Mouse (Mus musculus) lung, postnatal 0 days (tissue): ENCODE measurements around the gene Fst.

ENCODE experiments used
- CTCF ChIP-seq: IDR thresholded peaks from 2 replicates; pipeline ENCODE4 v1.5.1; 2016; ENCODE audit warnings: antibody characterized with exemption, mild to moderate bottlenecking
- EP300 ChIP-seq: IDR thresholded peaks from 2 replicates; pipeline ENCODE4 v1.6.1; 2016; ENCODE audit warnings: antibody characterized with exemption, mild to moderate bottlenecking, control low read depth

GRCm38 (mm10) chr13:114464824-114465223 lies 6.1 kb upstream of the Fst start:
- TF ChIP-seq CTCF: no peak
- TF ChIP-seq EP300: no peak
